Mouse (Mus musculus): Measurements from ENCODE around the gene Tmem106a. TPM values are rescaled to one million over a fixed set of nuclear protein-coding genes. Genes with fewer than 3 reads are reported as not detected.
A peak's percentile ranks its signal among the peaks of the same experiment; 100 is the strongest.
"Not testable (repeated sequence)": the region's sequence is repeated elsewhere in the genome, so short reads cannot be mapped to it uniquely, and the experiment has no call there.

The Tmem106a gene
- total RNA-seq (2021) = 1 to 10 TPM; 1.3 to 2.7 TPM

DNA sequence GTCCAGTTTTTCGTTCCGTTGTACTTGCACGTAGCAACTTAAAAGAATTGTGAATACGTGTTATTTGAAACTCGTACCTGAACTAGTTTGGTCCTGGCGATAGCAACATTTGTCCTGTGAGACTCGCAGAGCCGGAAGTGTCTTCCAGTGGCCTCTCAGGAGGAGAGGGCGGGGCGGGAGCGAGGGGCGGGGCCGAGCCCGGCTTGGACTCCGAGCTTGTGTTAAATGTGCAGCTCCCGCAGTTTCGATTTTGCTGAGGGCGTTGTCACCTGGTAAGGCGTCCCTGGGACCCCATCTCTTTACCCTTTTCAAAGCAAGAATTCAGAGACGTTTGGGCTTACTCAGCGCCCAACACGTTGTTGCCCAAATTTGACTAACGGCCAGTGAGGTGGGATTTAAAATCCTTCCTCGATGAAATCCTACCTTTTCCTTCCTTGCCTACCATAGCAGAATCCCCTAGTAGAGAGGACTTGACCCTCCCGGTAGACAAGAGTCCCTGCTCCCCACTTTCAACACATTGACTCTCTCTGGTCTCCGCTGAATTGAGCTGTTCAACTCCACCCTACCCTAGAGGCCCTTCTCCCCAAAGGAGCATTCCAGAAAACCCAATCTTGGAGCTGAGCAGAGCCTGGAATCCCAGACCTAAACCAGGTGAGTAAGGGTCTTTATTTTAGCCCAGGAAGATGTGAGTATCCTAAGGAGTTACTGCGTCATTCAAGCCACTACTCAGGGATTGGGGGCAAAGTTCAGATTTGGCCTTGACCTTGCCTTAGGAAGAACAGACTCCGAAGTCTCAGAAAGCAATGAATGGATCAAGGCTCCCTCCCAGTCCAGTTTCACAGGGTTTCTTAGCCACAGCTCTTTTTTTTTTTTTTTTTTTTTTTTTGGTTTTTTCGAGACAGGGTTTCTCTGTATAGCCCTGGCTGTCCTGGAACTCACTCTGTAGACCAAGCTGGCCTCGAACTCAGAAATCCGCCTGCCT, at the start of gene Tmem106a:
Tmem106a (plus strand) TSS at position 189 of the 982 bp plus-strand sequence.
- no peak for DNase-seq

DNA sequence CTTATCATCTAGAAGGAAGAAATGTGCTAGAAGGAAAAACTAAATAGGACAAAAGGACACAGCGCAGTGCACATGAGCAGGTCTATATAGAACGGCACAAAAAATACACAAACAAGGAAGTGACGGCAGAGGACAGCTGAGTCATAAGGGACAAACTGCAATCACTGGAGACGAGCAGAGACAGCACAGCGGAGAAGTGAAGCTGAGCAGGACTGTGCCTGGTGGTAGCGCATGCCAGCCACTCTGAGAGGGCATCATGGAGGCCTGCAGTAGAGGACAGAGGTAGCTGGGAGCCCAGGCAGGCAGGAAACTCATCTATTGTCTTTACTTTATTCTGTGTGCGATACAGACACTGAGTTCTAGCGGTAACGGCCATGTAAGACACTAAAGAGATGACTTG, 38.5 kb upstream of the Tmem106a start:
- no peak for DNase-seq

DNA sequence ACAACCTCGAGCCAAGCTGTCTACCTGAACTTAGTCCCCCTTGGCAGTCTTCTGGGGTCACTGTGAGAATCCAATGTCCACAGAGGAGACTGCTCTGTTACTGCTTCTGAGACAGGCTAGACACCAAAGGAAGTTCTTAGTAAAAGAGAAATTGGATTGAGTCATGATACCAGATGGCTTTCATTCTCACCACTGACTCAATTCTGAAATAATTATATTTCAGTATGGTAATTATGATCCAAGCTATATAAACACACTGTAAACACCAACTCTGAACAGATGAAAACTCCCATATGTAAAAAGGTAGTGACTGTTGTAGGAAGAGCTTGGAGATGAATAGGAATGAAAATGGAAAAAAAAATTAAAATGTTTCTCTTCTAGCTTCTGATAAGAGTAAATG, 37.9 kb upstream of the Tmem106a start:
- DNase-seq = no peak

DNA sequence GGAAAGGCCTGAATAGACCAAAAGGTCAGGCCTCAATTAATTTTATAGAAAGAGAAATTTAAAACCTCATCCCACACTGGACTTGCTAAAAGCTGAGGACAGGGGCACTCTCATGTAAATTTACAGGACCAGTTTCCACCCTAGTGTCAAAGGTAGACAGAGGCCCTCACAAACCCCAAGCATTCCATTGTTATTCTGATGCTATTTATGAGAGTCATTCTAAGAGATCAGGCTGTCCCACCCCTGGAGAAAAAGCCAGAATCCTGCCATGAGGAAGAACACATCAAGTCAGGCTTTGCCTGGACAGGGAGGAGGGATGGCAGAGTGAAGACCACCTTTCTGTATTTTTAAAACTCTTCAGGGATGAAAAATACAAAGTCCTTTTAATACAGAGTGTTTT, 33.5 kb upstream of the Tmem106a start:
- no peak for DNase-seq

DNA sequence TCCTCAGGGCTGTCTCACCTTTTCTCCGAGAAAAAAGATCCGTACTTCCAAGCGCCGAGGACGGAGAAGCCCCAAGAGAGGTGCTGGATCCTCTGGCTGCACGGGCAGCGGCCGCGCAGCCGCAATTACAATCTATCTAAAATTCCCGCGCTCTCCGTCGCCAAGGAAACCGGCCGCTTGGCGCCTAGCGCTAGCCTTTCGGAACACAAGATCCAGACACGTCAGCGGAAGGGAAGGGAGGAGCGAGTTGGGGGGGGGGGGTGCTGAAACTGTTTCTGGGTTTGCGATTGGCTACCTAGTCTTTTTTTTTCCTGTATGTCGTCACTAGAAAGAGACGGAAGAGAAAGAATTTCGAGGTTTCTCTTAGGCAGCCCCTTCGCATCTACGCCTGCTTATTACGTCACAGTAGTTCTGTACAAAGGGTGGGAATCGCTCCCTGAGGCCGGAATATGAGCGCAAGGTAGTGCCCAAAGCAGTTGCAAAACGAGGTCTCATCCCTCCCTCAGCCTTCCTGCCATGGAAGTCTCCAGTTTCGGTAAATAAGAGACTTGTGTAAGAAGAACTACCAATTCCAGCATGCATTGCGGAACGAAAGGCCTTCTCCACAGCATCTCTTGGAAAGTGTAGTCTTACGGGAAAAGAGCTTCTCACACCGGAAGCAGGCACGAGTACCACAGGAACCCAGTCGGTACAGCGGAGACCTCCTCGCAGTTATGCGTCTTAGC, 30.1 kb upstream of the Tmem106a start, which contains the start of the genes Brca1 and Nbr1:
Brca1 (minus strand) TSS at position 205 of the 725 bp plus-strand sequence.
Nbr1 (plus strand) TSS at position 399 of the 725 bp plus-strand sequence.
- DNase-seq = peak; percentile 88 to 90

DNA sequence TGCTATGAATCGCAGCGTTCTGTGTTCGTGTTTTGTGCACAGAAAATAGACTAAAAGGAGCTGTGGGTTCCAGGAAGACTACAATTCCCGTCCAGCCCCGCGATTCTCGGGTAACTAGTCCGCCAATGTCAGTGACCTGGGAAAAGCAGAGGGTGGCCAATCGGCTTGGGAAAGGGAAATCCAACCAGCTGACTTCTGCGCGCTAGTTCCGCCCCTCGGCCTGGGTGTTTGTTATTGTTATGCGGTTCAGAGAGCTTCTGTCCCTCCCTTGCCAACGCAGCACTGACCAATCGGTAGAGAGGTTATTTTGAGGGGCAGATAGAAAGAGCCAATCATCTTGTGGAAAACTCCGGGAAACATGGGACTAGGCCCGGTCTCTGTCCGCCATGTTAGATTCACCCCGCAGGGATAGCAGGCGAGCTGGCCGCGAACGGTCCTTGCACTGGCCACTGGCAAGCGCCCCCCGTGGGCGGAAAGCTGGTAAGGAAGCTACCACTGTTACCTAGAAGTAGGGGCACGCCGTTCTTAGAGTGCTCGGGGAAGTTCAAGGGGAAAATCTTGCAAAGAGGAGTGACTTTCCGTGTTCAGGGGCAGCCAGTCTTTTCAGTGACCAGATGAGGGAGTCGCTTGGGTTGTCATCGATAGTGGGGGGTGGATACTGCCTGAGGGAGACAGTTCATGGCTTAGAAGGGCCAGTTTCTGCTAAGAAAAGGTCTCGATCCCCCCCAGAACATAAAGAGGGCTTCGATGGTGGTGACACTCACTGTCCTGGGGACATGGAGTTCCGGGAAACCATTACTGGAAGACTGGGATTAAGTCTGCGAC, 29.4 kb upstream of the Tmem106a start:
- DNase-seq = peak; percentile 96 to 98

DNA sequence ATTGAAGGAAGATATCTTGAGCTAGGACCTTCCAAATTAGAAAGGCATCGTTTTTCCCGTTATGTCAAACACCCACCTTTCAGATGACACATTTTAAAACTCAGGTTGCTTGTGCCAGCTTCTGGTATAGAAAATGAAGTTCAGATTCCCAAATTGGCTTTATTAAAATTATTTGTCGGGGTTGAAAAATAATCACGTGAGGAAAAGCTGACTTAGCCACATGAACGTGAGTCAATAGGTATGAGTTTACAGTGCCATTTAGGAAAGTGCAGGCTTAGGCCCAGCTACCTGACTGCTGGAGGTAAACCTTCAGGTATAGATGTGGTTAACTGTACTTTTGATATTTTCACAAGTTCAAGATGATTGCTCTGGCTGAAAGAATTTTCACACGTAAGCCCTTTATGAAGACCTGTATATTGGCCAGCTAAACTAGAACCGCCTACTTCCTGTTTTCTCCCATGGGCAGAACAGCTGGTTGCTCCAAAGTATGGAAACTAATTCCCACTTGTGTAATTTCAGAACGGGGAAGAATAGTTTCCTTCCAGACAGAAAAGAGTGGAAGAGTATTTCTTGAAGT, 28.6 kb upstream of the Tmem106a start:
- no peak for DNase-seq

DNA sequence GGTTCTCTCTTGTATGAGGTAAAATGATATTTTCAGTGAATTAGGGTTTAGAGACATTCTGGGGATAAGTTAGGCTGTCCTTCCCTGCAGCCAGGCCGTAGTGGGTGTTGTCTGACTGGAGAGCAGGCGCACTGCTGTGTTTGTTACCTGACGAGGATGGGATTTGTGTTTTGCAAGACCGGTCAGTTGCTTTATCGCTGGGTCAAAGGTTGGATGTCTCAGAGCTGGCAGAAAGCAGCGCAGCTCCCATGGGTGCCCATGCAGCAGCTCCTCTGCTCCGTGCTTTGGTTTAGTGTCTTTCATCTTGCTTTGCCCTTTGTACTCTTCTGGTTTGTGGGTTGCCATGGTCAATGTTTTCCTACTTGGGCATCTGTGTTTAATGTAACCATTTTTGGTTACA, 25.5 kb upstream of the Tmem106a start:
- no peak for DNase-seq

DNA sequence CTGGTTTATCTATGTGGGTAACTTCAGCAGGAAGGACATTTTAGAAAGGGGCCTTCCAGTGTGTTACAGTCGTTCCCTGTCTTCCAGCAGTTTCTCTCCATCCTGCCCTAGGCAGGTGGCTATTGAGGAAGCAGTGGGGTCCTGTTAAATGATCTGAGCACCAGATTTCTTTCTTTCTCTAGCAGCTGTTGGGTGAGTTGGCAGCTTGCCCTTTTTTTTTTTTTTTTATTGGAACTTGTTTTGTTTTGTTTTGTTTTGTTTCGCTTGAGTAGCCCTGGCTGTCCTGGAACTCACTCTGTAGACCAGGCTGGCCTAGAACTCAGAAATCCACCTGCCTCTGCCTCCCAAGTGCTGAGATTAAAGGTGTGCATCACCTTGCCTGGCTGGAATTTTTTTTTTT, 25.1 kb upstream of the Tmem106a start:
- no peak for DNase-seq

DNA sequence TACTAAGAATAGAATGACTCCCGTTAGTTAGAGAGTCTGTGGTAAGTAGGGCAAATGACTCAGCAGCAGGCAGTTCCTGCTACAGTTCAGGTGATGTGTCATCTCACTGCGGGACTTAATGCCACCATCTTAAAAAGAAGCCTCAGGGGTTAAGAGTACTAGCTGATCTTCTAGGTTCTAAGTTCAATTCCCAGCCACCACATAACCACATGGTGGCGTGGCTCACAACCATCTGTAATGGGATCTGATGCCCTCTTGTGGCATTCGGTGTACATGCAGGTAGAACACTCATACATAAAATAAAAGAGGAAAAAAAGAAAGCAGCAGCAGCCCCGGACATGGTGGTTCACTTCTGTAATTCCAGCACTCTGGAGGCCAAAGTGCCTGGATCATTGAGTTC, 19.7 kb upstream of the Tmem106a start:
- DNase-seq = no peak

DNA sequence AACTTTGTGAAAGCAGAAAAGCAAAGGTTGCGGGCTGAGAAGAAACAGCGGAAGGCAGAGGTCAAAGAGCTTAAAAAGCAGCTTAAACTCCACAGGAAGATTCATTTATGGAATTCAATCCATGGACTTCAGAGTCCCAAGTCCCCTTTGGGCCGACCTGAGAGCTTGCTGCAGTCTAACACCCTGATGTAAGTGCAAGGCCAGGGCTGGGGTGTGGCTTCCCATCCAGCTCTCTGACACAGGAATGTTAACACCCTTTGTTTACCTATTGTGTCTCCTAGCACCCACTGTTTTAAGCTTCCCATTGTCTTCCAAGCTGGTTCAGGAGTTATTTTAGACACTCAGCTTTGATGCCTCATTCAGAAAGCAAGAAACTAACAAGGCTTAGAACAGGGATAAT, 13.6 kb upstream of the Tmem106a start:
- no peak for DNase-seq

DNA sequence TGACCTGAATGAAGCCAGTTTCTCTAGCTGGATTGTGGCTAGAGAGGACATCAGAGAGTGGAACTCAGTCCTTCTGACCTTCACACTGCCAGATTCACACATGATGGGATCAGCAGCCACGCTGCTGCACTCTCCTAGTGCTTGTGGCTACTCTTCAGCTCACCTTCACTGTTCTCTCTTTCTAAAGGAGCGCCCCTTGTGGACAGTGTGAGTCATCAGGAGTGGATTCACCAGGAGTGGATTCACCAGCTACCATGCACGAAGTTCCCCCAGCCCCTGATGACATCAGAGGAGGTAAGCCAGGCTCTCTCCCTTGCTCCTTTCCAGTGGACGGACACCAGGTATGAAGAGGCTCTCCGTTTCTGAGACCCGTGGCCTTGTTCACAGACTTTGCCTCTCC, 5.9 kb upstream of the Tmem106a start:
- no peak for DNase-seq

DNA sequence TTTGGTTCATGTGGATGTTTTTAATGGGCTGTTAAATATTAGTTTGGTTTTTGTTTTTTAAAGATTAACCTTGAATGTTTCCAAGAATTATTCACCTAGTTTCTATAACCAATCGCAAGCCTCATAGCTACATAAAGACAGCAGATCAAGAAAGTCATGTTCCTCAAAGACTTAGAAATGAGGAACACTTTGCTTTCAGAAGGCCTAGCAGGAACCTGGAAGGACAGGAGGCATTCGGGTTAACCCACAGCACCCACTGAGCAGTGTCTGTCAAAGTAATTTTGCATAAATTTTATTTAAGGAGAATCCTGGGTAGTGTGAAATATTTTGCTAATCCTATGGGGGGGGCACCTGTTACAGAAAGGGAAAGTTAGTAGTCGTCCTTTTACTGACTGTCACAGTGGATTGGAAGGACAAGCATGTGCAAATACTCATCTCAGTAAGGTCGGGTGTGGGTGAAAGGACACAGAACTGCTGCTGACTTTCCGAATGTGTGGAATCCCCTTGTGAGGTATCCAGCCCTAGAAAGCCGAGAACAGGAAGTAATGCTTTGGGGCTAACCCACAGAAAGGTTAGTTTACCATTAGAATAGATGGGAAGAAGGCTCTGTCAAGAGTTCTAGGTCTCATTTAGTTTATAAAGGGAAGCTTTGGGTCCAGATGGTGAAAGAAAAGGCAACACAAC, 819 bp upstream of the Tmem106a start:
- no peak for DNase-seq

DNA sequence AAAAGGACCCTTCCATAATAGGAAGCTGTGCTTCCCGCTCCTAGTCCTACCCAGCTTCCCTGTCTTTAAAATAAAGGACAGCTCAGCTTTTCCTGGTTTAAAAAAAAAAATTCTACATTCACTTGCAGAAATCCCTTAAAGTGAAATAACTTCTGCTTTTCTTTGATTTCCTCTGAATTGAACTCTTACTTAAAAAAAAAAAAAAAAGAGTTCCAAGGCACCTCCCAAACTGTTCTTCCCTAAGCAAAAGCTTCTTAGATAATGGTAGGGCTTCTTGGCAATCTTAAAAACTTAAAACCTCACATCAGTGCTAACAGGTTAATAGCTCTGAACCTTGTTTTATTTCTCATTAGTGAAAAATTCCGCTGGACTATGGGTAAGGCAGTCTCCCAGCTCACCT, 1.2 kb downstream of the Tmem106a start:
- DNase-seq = no peak

DNA sequence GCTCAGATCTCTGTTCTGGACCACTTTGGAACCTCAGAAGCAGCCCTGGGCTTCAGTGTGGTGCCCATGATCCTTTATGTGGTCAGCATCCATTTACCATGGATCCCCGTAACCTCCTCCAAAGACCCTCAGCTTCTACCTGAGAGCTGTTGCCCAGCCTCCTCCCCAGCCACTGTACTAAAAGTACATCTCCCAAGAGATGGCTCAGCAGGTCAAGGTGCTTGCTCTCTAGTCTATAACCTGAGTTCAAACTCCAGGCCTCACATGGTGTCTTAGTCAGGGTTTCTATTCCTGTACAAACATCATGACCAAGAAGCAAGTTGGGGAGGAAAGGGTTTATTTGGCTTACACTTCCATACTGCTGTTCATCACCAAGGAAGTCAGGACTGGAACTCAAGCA, 3.0 kb downstream of the Tmem106a start:
- DNase-seq = not testable (repeated sequence)

DNA sequence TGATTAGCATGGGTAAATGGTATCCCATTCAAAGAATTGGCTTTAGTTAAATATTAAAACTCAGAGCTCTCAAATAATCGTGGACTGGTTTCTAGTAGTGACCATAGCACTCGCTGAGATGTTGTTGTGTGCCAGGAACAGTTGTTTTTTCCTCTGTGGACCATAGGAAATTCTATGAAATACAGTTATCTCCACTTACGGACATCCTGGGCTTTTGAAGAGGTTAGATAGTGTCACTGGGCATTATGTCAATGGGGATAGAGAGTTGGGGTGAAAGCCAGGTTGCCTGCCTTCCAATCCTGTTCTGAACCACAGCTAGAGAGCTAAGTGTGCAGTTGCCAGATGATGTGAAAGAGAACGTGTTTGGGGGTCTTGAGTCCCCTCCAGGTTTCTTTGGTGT, 3.8 kb downstream of the Tmem106a start:
- no peak for DNase-seq

DNA sequence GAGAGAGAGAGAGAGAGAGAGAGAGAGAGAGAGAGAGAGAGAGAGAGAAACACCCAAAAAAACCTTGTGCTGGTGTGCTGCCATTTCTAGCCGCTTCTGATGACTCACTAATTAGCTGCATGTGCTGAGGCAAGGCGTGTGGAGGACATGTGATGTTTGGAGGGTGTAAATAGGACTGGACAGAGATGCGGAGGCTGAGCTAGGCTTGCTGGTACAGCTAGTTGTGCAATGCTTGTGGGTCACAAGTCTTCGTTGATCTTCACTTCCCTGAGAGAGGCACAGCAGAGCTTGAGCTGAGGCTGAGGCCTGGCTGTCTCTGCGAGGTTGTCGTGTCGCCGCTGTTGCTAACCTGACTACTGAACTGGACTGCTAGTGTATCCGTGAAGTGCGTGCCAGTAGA, 5.6 kb downstream of the Tmem106a start:
- peak in 1 of 2 experiments; percentile 29 for DNase-seq

DNA sequence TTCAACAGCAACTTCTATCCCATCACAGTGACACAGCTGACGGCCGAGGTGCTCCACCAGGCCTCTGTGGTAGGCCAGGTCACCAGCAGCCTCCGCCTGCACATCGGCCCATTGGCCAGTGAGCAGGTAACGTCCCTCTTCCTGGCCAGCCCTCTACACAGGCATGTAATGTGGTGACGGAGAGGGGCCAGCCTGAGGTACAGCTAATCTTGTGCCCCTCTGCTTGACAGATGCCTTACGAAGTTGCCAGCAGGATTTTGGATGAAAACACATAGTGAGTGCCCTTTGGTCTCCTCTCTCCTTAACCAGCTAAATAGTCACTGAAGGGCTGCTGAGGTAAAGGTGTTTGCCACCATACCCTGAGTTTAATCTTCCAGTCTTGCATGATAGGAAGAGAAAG, 6.8 kb downstream of the Tmem106a start:
- DNase-seq = no peak

DNA sequence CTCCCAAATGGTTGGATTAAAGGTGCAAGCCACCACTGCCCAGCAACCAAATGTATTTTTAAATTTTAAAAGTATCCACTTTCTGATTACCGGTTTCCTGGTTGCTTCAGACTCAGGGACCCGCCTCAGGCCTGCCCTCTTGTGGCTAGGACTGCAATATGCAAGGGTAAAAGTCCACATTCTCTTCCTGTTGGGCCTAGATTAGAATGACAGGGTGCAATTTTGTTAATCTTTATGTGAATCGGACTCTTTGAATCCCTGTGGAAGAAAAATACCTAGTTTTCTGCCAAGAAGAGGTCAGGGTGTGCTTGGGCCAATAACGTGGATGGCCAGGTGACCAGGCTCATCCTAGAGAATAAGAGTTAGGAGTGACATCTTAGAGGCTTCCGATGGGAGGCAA, 7.4 kb downstream of the Tmem106a start:
- peak in 1 of 2 experiments; percentile 26 for DNase-seq

DNA sequence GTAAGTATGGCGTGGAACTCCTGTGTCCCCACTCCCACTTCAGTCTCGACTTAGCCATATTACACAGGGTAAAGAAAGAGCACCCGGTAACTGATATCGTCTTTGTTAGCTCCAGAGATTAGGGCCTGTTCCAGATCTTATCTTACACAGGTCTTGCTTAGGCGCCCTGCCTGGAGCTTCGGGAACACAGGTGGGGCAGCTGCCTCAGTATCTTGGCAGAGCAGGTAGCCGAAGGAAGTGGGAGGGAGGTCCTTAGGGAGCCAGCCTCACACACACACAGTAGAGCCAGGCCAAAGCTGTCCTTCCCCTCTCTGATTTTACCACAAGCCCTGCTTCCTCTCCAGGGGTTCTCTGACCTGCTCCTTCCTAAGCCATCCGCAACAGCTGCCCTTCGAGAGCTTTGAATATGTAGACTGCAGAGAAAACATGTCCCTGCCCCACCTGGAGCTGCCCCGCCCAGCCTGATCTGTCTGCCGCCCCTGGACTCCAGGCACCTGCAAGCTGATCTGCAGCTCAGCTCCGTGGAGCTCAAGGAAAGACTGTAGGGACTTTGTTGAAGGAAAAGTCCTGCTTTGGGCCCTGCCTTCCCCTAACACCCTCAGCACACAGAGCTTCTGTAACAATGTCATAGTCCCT, 8.1 kb downstream of the Tmem106a start:
- no peak for DNase-seq

DNA sequence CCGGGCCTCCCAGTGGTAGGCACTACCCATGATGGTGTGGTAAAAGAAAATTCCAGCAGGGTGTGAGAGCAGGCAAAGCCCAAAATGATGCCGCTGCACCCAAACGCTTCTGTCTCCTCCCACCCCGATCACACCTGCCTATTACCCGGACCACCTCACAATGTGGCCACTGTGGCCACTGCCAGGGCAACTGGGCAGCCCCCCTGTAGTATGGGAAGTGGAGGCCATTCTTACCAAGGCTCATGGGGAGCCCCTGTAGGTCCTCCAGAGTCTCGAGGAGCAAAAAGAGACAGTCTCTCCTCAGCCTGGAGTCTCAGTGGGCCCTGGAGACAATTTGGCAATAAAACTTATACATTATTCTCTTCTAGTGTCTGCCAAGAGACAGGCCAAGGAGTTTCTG, 17.1 kb downstream of the Tmem106a start, which contains the start of gene Gm11634:
Gm11634 (minus strand) TSS at position 101 of the 400 bp plus-strand sequence.
- DNase-seq = no peak

Data from layer of hippocampus, postnatal 36 days (tissue).